Mouse (Mus musculus) lung, embryonic 14.5 days (tissue): ENCODE results near the gene Fzd4. TPM values are rescaled to one million over a fixed set of nuclear protein-coding genes. Genes with fewer than 3 reads are reported as not detected.
A peak's percentile ranks its signal among the peaks of the same experiment; 100 is the strongest.

ENCODE experiments used
- ATAC-seq: fragments of 200-750 bp; cut with Nextera tagmentation; 2 replicates; pipeline ENCODE4 v1.8.0; 2017; ENCODE audit warnings: mild to moderate bottlenecking, moderate TSS enrichment, moderate library complexity; ENCODE audit not compliant: insufficient read depth
- DNase-seq: peaks from one replicate; pipeline ENCODE4 v3.0.0-alpha.2; 2015
- H3K27ac ChIP-seq: fragments of 300-500 bp; sonication (generic); 2 replicates; pipeline ENCODE4 v1.5.1; 2014; ENCODE audit warnings: low read depth, mild to moderate bottlenecking, moderate library complexity
- H3K27me3 ChIP-seq: fragments of 300-500 bp; sonication (generic); 2 replicates; pipeline ENCODE4 v1.6.1; 2014; ENCODE audit warnings: low read length, control low read depth; ENCODE audit not compliant: insufficient read depth
- H3K36me3 ChIP-seq: fragments of 300-500 bp; sonication (generic); 2 replicates; pipeline ENCODE4 v1.6.1; 2014; ENCODE audit warnings: control low read depth; ENCODE audit not compliant: insufficient read depth
- H3K4me1 ChIP-seq: fragments of 300-500 bp; sonication (generic); 2 replicates; pipeline ENCODE4 v1.6.1; 2014; ENCODE audit warnings: antibody characterized with exemption, control low read depth; ENCODE audit not compliant: insufficient read depth
- H3K4me2 ChIP-seq: fragments of 300-500 bp; sonication (generic); 2 replicates; pipeline ENCODE4 v1.6.1; 2014; ENCODE audit warnings: mild to moderate bottlenecking
- H3K4me3 ChIP-seq: fragments of 300-500 bp; sonication (generic); 2 replicates; pipeline ENCODE4 v1.5.1; 2014; ENCODE audit warnings: low read depth, low read length
- H3K9ac ChIP-seq: fragments of 300-500 bp; sonication (generic); 2 replicates; pipeline ENCODE4 v1.6.1; 2014
- H3K9me3 ChIP-seq: fragments of 300-500 bp; sonication (generic); 2 replicates; pipeline ENCODE4 v1.6.1; 2016; ENCODE audit warnings: low read depth, low read length, control low read depth
- CTCF ChIP-seq: IDR thresholded peaks from 2 replicates; pipeline ENCODE4 v1.5.1; 2016; ENCODE audit warnings: antibody characterized with exemption, low read depth
- WGBS: fragments of 180-500 bp; shearing (Covaris S2); extraction: QIAGEN DNeasy Blood & Tissue Kit; methylation state at CpG from one replicate; pipeline ENCODE4 v1.1.7; 2014; 5-methylcytosine and 5-hydroxymethylcytosine counted together
- polyA plus RNA-seq: library from polyadenylated mRNA; unstranded; fragments of >200 nt; fragmentation: Nextera tagmentation; extraction: Ambion mirVana; gene quantifications from 2 replicates; pipeline ENCODE4 v1.2.1, GENCODE M21; 2014

The Fzd4 gene
- polyA plus RNA-seq, 1 experiment from 2014 or later, result 17.1 TPM

- H3K9ac ChIP-seq, result no peak overlapping the region
- no peak overlapping the region for H3K4me2 ChIP-seq
- no peak overlapping the region for H3K27ac ChIP-seq
- H3K4me3 ChIP-seq, result no peak overlapping the region
- H3K9me3 ChIP-seq, result no peaks in the 10 kb centered on the region
- H3K36me3 ChIP-seq, result no peaks in the 10 kb centered on the region
- no peak for TF ChIP-seq CTCF
- no peaks in the 10 kb centered on the region for H3K27me3 ChIP-seq
- WGBS, result 26% methylated on average over 7 of the region's 7 CpGs
- 0 out of 2 replicates have a peak, but pooled peaks cover 4% of the 10 kb centered on the region for H3K4me1 ChIP-seq
- DNase-seq, result peak; percentile 52
- ATAC-seq, result peak; percentile 47; the same call in 1 of the 2 replicates
Observed at GRCm38 (mm10) chr7:89456380-89457076, 52.4 kb downstream of the Fzd4 start.

GRCm38 (mm10) chr7:89459691-89460090 is 55.5 kb downstream of the Fzd4 start:
- no peak for ATAC-seq
- Histone ChIP-seq H3K27ac (no peak overlapping the region), H3K27me3 (no peaks in the 10 kb centered on the region), H3K4me1 (0 out of 2 replicates have a peak, but pooled peaks cover 4% of the 10 kb centered on the region), H3K4me3 (no peak overlapping the region), H3K9ac (no peak overlapping the region), H3K4me2 (no peak overlapping the region), H3K36me3 (no peaks in the 10 kb centered on the region), H3K9me3 (no peaks in the 10 kb centered on the region)
- no peak for DNase-seq
- 78% methylated on average over 2 of the region's 2 CpGs for WGBS
- no peak for TF ChIP-seq CTCF

GRCm38 (mm10) chr7:89460911-89461310 is 56.8 kb downstream of the Fzd4 start:
- 0 out of 2 replicates have a peak, but pooled peaks cover 4% of the 10 kb centered on the region for H3K4me1 ChIP-seq
- no peaks in the 10 kb centered on the region for H3K36me3 ChIP-seq
- H3K9me3 ChIP-seq, result no peaks in the 10 kb centered on the region
- no peak overlapping the region for H3K27ac ChIP-seq
- H3K4me3 ChIP-seq, result no peak overlapping the region
- H3K27me3 ChIP-seq, result no peaks in the 10 kb centered on the region
- DNase-seq (no peak), ATAC-seq (no peak)
- no peak overlapping the region for H3K9ac ChIP-seq
- H3K4me2 ChIP-seq, result no peak overlapping the region
- no peak for TF ChIP-seq CTCF

- DNase-seq, result no peak
Observed at GRCm38 (mm10) chr7:89461351-89461750, 57.2 kb downstream of the Fzd4 start.

More at GRCm38 (mm10) chr7:89461351-89461750, 57.2 kb downstream of the Fzd4 start:
- 60% methylated on average over 3 of the region's 3 CpGs for WGBS
- H3K4me1 ChIP-seq, result 0 out of 2 replicates have a peak, but pooled peaks cover 3% of the 10 kb centered on the region
- no peaks in the 10 kb centered on the region for H3K9me3 ChIP-seq
- no peak for ATAC-seq
- H3K4me2 ChIP-seq, result no peak overlapping the region
- TF ChIP-seq CTCF, result no peak
- H3K27ac ChIP-seq, result no peak overlapping the region
- no peaks in the 10 kb centered on the region for H3K27me3 ChIP-seq
- no peaks in the 10 kb centered on the region for H3K36me3 ChIP-seq
- no peak overlapping the region for H3K4me3 ChIP-seq
- H3K9ac ChIP-seq, result no peak overlapping the region

Other genes with a start within 250 kb of the Fzd4 start
- 22.6 and 22.9 TPM in 2 replicates for gene Tmem135, start 133 bp upstream of the Fzd4 start, polyA plus RNA-seq
- gene Prss23, start 122.8 kb downstream of the Fzd4 start, polyA plus RNA-seq, result 37.0 and 41.6 TPM in 2 replicates
- gene Me3, start 228.0 kb downstream of the Fzd4 start, polyA plus RNA-seq, result 0.84 and 1.0 TPM in 2 replicates